Mouse (Mus musculus) fat pad, adult 2 months (tissue): ENCODE measurements around the gene Dhcr7.

Experiments
- DNase-seq: peaks from one replicate; pipeline ENCODE4 v3.0.0-alpha.2; 2011; ENCODE audit warnings: low read depth, low spot score; ENCODE audit errors: extremely low read depth

The Dhcr7 gene

GRCm38 (mm10) chr7:143832611-143833010 lies 9.7 kb downstream of the Dhcr7 start:
- DNase-seq: no peak

GRCm38 (mm10) chr7:143833581-143834190 lies 10.7 kb downstream of the Dhcr7 start:
- no peak for DNase-seq

- no peak for DNase-seq
Measured at GRCm38 (mm10) chr7:143834316-143834715, 11.4 kb downstream of the Dhcr7 start.

- DNase-seq: no peak
Measured at GRCm38 (mm10) chr7:143834972-143835371, 12.0 kb downstream of the Dhcr7 start.

GRCm38 (mm10) chr7:143837705-143838358 lies 14.9 kb downstream of the Dhcr7 start:
- DNase-seq: no peak

- DNase-seq: no peak
Measured at GRCm38 (mm10) chr7:143840121-143840520, 17.2 kb downstream of the Dhcr7 start.

- DNase-seq: peak; percentile 96
Measured at GRCm38 (mm10) chr7:143841301-143841700, 18.4 kb downstream of the Dhcr7 start.

- no peak for DNase-seq
Measured at GRCm38 (mm10) chr7:143848127-143848767, 25.3 kb downstream of the Dhcr7 start.

GRCm38 (mm10) chr7:143848768-143849482 lies 26.0 kb downstream of the Dhcr7 start:
- no peak for DNase-seq

- no peak for DNase-seq
Measured at GRCm38 (mm10) chr7:143866538-143866937, 43.6 kb downstream of the Dhcr7 start, which contains the start of gene Gm498. Gm498 (plus strand) TSS chr7:143866838.

GRCm38 (mm10) chr7:143868874-143869273 lies 45.9 kb downstream of the Dhcr7 start:
- no peak for DNase-seq

GRCm38 (mm10) chr7:143883717-143884116 lies 60.8 kb downstream of the Dhcr7 start:
- no peak for DNase-seq

- no peak for DNase-seq
Measured at GRCm38 (mm10) chr7:143891146-143891545, 68.2 kb downstream of the Dhcr7 start.

- DNase-seq: no peak
Measured at GRCm38 (mm10) chr7:143892361-143892760, 69.4 kb downstream of the Dhcr7 start.
